Mouse (Mus musculus) CH12.LX (cell line): ENCODE measurements around the gene Trim21. TPM values are rescaled to one million over a fixed set of nuclear protein-coding genes. Genes with fewer than 3 reads are reported as not detected.

ENCODE experiments used
- DNase-seq: peaks from one replicate; pipeline ENCODE4 v3.0.0-alpha.2; 2013; ENCODE audit errors: extremely low read depth
- H3K27ac ChIP-seq: 2 replicates; pipeline ENCODE4 v1.5.1; 2012; ENCODE audit warnings: low read depth, mild to moderate bottlenecking, control low read depth, moderate library complexity; ENCODE audit not compliant: insufficient read depth
- H3K27me3 ChIP-seq: replicated peaks from 2 replicates; pipeline ENCODE3; 2012; ENCODE audit warnings: inconsistent platforms
- H3K36me3 ChIP-seq, 2 experiments: replicated peaks in 1 of 2; 2 replicates each; pipeline versions ENCODE3 to v1.6.1; 2012; ENCODE audit warnings: inconsistent platforms in 1 of 2, low read length in 1 of 2, mild to moderate bottlenecking in 1 of 2, mixed read lengths in 1 of 2, moderate library complexity in 1 of 2; ENCODE audit not compliant: control insufficient read depth in 1 of 2, insufficient read depth in 1 of 2
- H3K4me1 ChIP-seq, 2 experiments: 2 replicates each; pipeline ENCODE4 v1.6.1; 2012; ENCODE audit warnings: inconsistent platforms in 1 of 2, moderate library complexity in 1 of 2; ENCODE audit not compliant: insufficient read depth in 2 of 2, control insufficient read depth in 1 of 2
- H3K4me2 ChIP-seq: 2 replicates; pipeline ENCODE4 v1.6.1; 2012; ENCODE audit warnings: low read depth, mild to moderate bottlenecking, control low read depth; ENCODE audit not compliant: poor library complexity, insufficient read depth, severe bottlenecking
- H3K4me3 ChIP-seq, 3 experiments: fragments of 150-350 bp in 1 of 3; sonication (generic) in 1 of 3; replicated peaks in 1 of 3; 2 replicates each; pipeline versions ENCODE3 to v1.5.1; 2011 to 2012; ENCODE audit warnings: low read depth in 2 of 3, low read length in 2 of 3, mild to moderate bottlenecking in 2 of 3, moderate library complexity in 2 of 3, control low read depth in 1 of 3, improper control_type of control experiment in 1 of 3, inconsistent platforms in 1 of 3, mixed read lengths in 1 of 3; ENCODE audit not compliant: poor library complexity in 1 of 3
- H3K79me2 ChIP-seq: replicated peaks from 2 replicates; pipeline ENCODE4 v1.6.1; 2012; ENCODE audit warnings: mild to moderate bottlenecking, moderate library complexity; ENCODE audit not compliant: control insufficient read depth, poor library complexity, insufficient read depth, severe bottlenecking; ENCODE audit errors: extremely low read depth
- H3K9ac ChIP-seq: 2 replicates; pipeline ENCODE4 v1.6.1; 2012; ENCODE audit warnings: low read depth, mild to moderate bottlenecking, control low read depth, moderate library complexity; ENCODE audit not compliant: insufficient read depth
- H3K9me3 ChIP-seq: replicated peaks from 2 replicates; pipeline ENCODE3; 2012; ENCODE audit warnings: low read length, inconsistent platforms, mixed read lengths
- BHLHE40 ChIP-seq: IDR thresholded peaks from 2 replicates; pipeline ENCODE4 v1.6.1; 2011; ENCODE audit warnings: mild to moderate bottlenecking, low read depth, low read length, improper control_type of control experiment
- CTCF ChIP-seq, 2 experiments: IDR thresholded peaks in 1 of 2; conservative IDR thresholded peaks in 1 of 2; 2 replicates each; pipeline ENCODE4 v1.5.1; 2011 to 2012; ENCODE audit warnings: low read depth in 2 of 2, low read length in 2 of 2, improper control_type of control experiment in 1 of 2, inconsistent platforms in 1 of 2, mild to moderate bottlenecking in 1 of 2, moderate library complexity in 1 of 2
- ETS1 ChIP-seq: conservative IDR thresholded peaks from 2 replicates; pipeline ENCODE4 v1.6.1; 2012; ENCODE audit warnings: low read depth, mild to moderate bottlenecking, inconsistent platforms, low read length, improper control_type of control experiment, moderate library complexity
- HCFC1 ChIP-seq: IDR thresholded peaks from 2 replicates; pipeline ENCODE4 v1.6.1; 2012; ENCODE audit warnings: low read depth, mild to moderate bottlenecking, inconsistent platforms, low read length, improper control_type of control experiment
- IRF4 ChIP-seq: IDR thresholded peaks from 2 replicates; pipeline ENCODE4 v1.6.1; 2014; ENCODE audit warnings: low read depth, mild to moderate bottlenecking, inconsistent platforms, low read length, improper control_type of control experiment
- JUN ChIP-seq: IDR thresholded peaks from 2 replicates; pipeline ENCODE4 v1.6.1; 2011; ENCODE audit warnings: low read depth, mild to moderate bottlenecking, low read length, improper control_type of control experiment, moderate library complexity; ENCODE audit not compliant: insufficient read depth
- MAZ ChIP-seq: IDR thresholded peaks from 2 replicates; pipeline ENCODE4 v1.6.1; 2012; ENCODE audit warnings: low read depth, mild to moderate bottlenecking, inconsistent platforms, low read length, improper control_type of control experiment, moderate library complexity
- MEF2A ChIP-seq: IDR thresholded peaks from 2 replicates; pipeline ENCODE4 v1.6.1; 2014; ENCODE audit warnings: low read depth, mild to moderate bottlenecking, inconsistent platforms, low read length, improper control_type of control experiment, borderline replicate concordance
- MYC ChIP-seq: IDR thresholded peaks from 2 replicates; pipeline ENCODE4 v1.6.1; 2011; ENCODE audit warnings: low read depth, mild to moderate bottlenecking, improper control_type of control experiment, low read length
- PAX5 ChIP-seq: IDR thresholded peaks from 2 replicates; pipeline ENCODE4 v1.6.1; 2012; ENCODE audit warnings: low read length, inconsistent platforms, mixed read lengths
- SIN3A ChIP-seq: IDR thresholded peaks from 2 replicates; pipeline ENCODE4 v1.6.1; 2012; ENCODE audit warnings: low read length, improper control_type of control experiment, inconsistent platforms
- SMC3 ChIP-seq: IDR thresholded peaks from 2 replicates; pipeline ENCODE4 v1.6.1; 2011; ENCODE audit warnings: low read depth, low read length, improper control_type of control experiment
- TBP ChIP-seq: conservative IDR thresholded peaks from 2 replicates; pipeline ENCODE4 v1.6.1; 2011; ENCODE audit warnings: low read depth, low read length, improper control_type of control experiment
- TCF12 ChIP-seq: IDR thresholded peaks from 2 replicates; pipeline ENCODE4 v1.6.1; 2014; ENCODE audit warnings: low read depth, mild to moderate bottlenecking, inconsistent platforms, low read length, improper control_type of control experiment
- UBTF ChIP-seq: IDR thresholded peaks from 2 replicates; pipeline ENCODE4 v1.6.1; 2012; ENCODE audit warnings: low read depth, mild to moderate bottlenecking, inconsistent platforms, low read length, improper control_type of control experiment, moderate library complexity
- ZKSCAN1 ChIP-seq: IDR thresholded peaks from 2 replicates; pipeline ENCODE4 v1.6.1; 2012; ENCODE audit warnings: low read depth, inconsistent platforms, low read length, improper control_type of control experiment, borderline replicate concordance
- dilution Hi-C: fragments of 300-500 bp; cut with MboI; formaldehyde crosslinking; loops from 2 replicates; pipeline ENCODE4 v1.14.3; 2020; ENCODE audit warnings: low sequenced_read_pairs; ENCODE audit not compliant: extremely low pct_unique_long_range_greater_than_20kb, extremely low pct_ligation_motif_present
- in situ Hi-C: fragments of 300-500 bp; cut with MboI; formaldehyde crosslinking; loops from 3 replicates; pipeline ENCODE4 v1.14.3; 2019; ENCODE audit warnings: low sequenced_read_pairs, low pct_ligation_motif_present, low pct_unique_long_range_greater_than_20kb, mixed read lengths
- polyA plus RNA-seq: library from polyadenylated mRNA; unstranded; fragments of >175 nt; gene quantifications from 2 replicates; pipeline ENCODE4 v1.2.1, GENCODE M21; 2012; ENCODE audit warnings: low read depth; ENCODE audit not compliant: insufficient read length
- total RNA-seq, 2 experiments: library from RNA; depleted of rRNA; stranded (reverse); fragments of 300-350 nt in 1 of 2; fragments of >200 nt in 1 of 2; gene quantifications; 2 replicates each; pipeline ENCODE4 v1.2.3; 2012 to 2014

Gene Trim21
- total and polyA plus RNA-seq, 3 experiments = 10.4 to 16.5 (median 15.4) TPM

GRCm38 (mm10) chr7:102516261-102517050 lies 48.8 kb downstream of the Trim21 start:
- no peak overlapping the region for H3K4me2 ChIP-seq
- no peaks in the 10 kb centered on the region for H3K79me2 ChIP-seq
- peaks cover 2% of the 10 kb centered on the region for H3K27me3 ChIP-seq
- H3K4me3 ChIP-seq = no peak overlapping the region
- no peak for DNase-seq
- no peaks in the 10 kb centered on the region for H3K9me3 ChIP-seq
- H3K27ac ChIP-seq = no peak overlapping the region
- no peak for TF ChIP-seq UBTF
- TF ChIP-seq MEF2A = no peak
- TF ChIP-seq JUN = no peak
- TF ChIP-seq PAX5 = no peak
- 0 out of 2 replicates have a peak, but pooled peaks have one; percentile 7 for TF ChIP-seq BHLHE40
- no peak for TF ChIP-seq ZKSCAN1
- TF ChIP-seq HCFC1 = no peak
- TF ChIP-seq IRF4 = no peak
- TF ChIP-seq MAZ = no peak
- 0 out of 2 replicates have a peak, but pooled peaks have one; percentile 10 for TF ChIP-seq TCF12
- no peak for TF ChIP-seq TBP
- no peak for TF ChIP-seq MYC
- TF ChIP-seq SIN3A = no peak
- TF ChIP-seq CTCF (conservative IDR thresholded peaks at IDR 0.05 in 1 of 2, IDR thresholded peaks at IDR 0.05 in 1 of 2; ENCODE audit: low read depth in 2 of 2, low read length in 2 of 2) = no peak
- TF ChIP-seq SMC3 = no peak
- no peak for TF ChIP-seq ETS1
- peaks cover 5 to 24% of the 10 kb centered on the region in 2 experiments for H3K4me1 ChIP-seq
- in situ Hi-C loops = loop anchor here (25.0 kb wide), 1 partner anchor 246 kb away; the partner anchor contains the start of genes Olfr560, Olfr561 and Olfr78
- H3K36me3 ChIP-seq = no peaks in the 10 kb centered on the region
- dilution Hi-C loops = no loop called here
- H3K9ac ChIP-seq = no peak overlapping the region

- dilution Hi-C loops (no loop called here), in situ Hi-C loops (loop anchor here (25.0 kb wide), 1 partner anchor 248 kb away; the partner anchor contains the start of genes Olfr560, Olfr561 and Olfr78)
- Histone ChIP-seq H3K9me3 (no peaks in the 10 kb centered on the region), H3K27me3 (no peaks in the 10 kb centered on the region), H3K4me2 (no peak overlapping the region), H3K79me2 (no peaks in the 10 kb centered on the region), H3K36me3 (no peaks in the 10 kb centered on the region), H3K9ac (no peak overlapping the region), H3K4me1 (peaks cover 5 to 24% of the 10 kb centered on the region in 2 experiments), H3K4me3 (no peak overlapping the region), H3K27ac (no peak overlapping the region)
- TF ChIP-seq IRF4 (0 out of 2 replicates have a peak, but pooled peaks have one; percentile 15), MYC (no peak)
- DNase-seq = peak; percentile 31
These were observed 51.1 kb downstream of the Trim21 start for GRCm38 (mm10) chr7:102514144-102514543.
